Mouse (Mus musculus) regulatory T cell (primary cell): ENCODE measurements at regions not wholly inside any gene's neighbourhood (a gene's known extent, or its start where the extent isn't known, plus 50 kb on each side); places are given as distances from the start of the nearest gene placed in this dataset.

ENCODE experiments used
- in situ Hi-C: fragments of 300-600 bp; cut with MboI, MseI; formaldehyde crosslinking; loops from one replicate; pipeline ENCODE4 v1.15.1; 2025; ENCODE audit warnings: high pct_unique_total_duplicates

DNA sequence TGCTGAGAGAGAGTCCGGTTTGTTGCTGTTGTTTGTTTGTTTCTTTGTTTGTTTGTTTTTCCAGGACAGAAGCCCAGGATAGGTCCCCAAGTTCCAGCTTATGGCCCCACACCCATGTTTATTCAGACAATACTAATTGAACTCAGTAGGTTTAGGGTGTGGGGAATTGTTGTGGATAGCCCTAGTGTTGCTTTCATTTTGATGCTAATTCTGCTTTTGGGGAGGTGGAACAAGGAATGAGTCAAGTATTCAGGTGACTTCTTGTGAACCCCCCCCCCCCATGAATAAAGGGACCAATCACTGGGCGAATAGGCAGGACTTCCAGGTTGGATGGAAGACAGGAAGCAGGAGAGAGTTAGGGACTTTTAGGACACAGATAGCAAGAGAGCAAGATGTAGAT, 75.0 kb upstream of the Intu start:
- in situ Hi-C loops = no loop called here

DNA sequence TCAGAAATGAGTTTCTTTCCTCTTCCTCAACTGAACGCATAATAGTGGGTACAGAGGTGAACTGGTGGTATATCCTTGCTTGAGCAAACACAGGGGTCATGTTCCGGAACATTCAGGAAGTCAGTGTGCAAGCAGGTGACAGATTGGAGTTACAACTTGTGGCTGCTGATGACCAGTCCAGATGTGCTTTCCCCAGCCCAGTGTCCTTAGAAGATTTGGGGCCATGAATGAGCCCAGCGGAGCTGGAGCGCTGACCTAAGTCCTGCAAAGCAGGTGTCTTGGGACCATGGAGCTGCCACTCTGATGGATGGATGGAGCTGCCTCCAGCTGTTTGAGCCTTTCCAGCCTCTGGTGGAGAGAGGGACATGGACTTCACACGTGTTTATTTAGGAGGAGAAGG, 72.6 kb upstream of the Intu start:
- in situ Hi-C loops = no loop called here

DNA sequence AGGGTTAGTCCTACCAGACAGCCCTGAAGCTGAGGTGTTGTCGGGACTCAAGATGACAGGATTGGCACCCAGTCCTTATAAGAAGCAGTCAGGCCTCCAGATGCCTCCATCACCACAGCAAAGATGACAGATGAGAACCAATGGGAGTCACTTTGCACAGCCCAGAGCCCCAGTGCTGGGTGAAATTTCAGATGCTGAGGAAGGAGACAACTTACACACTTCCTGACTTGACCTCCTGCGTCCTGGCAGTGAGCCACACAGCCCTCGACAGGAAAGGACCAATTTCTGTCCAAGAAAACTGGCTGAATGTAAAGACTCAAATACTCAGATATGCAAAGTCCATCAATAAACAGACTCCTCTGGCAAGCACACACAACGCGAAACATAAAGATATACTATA, 67.6 kb upstream of the Intu start:
- in situ Hi-C loops = no loop called here

DNA sequence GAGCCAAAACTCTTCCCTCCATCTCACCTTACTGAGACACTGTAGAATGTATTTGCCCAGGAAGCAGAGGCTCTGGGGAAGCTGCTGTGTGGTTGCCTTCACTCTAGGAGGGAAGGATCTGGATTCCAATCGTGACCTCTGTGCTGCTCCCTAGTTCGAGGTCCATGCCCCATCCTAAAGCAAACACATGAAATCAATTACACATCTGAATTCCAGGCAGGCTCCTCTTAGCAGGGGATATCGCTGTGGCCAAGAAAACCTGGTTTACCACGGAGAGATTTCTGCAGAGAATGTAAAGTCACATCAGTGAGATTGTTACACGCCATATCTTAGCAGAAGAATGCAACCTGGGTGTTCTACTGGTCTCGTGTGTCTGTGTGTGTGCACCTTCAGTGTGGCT, 61.0 kb upstream of the Intu start:
- in situ Hi-C loops = no loop called here

DNA sequence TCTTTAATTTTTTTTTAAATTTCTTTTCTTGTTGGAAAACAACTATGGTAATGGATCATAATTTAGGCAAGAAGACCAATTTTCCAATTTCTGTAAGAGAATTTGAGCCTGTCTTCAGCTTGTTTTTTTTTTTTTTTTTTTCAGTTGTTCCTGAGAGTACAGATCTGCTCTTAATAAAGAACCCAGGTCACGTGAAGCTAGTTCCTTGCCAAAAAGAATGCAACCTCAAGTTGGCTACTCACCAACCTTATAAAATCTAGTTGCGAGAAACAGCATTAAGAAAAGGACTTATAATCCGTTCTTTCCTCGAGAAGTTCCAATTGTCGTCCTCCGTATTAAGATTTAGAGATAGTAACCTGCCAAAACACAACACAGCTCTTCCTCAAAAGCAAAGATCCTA, 58.3 kb upstream of the Intu start:
- in situ Hi-C loops = no loop called here

DNA sequence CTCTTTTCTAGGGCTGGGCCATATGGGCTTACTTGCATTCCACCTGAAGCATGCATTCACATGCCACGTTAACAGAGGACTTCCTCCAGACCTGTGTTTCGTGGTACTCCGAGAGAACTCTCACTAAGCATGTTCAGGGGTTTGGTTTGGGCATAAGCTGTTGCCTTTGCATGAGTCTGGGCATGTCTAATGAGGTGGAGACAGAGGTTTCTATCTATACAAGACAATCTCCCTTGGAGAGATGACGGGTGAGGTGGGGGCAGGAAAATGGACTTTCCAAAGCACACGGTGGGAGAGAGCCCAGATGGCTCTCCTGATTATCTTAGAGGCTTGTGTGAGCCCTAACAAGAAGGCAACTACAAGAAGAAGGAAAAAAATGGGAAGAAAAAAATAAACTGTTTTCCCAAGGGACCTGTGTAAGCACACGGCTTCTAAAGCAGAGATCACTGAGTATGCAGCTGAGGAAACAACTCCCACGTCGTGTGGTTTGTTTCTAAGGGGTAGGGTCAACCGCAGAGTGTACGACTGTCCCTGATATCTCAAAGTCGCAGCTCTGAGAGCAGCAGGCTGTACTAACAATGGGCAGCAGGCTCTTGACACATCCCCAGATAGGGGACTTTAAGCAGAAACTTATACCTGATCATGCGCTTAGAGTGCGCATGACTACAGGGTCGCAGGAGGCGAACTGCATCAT, 50.7 kb upstream of the Intu start:
- in situ Hi-C loops = no loop called here
